Mouse (Mus musculus) MEL (cell line): ENCODE measurements around the gene Flcn.

Experiments
- CTCF ChIP-seq, 3 experiments: IDR thresholded peaks in 2 of 3; conservative IDR thresholded peaks in 1 of 3; 2 replicates each; pipeline ENCODE4 v1.5.1; 2011 to 2012; ENCODE audit warnings: low read length in 3 of 3, low read depth in 2 of 3, mild to moderate bottlenecking in 2 of 3, improper control_type of control experiment in 1 of 3, inconsistent platforms in 1 of 3, mixed read lengths in 1 of 3, moderate library complexity in 1 of 3; ENCODE audit not compliant: control insufficient read depth in 1 of 3, insufficient read depth in 1 of 3, poor library complexity in 1 of 3, severe bottlenecking in 1 of 3
- E2F4 ChIP-seq: IDR thresholded peaks from 2 replicates; pipeline ENCODE4 v1.6.1; 2011; ENCODE audit warnings: low read depth, low read length, improper control_type of control experiment, borderline replicate concordance
- GATA1 ChIP-seq: IDR thresholded peaks from 2 replicates; pipeline ENCODE4 v1.6.1; 2011; ENCODE audit warnings: low read depth, low read length, improper control_type of control experiment
- MAX ChIP-seq: IDR thresholded peaks from 2 replicates; pipeline ENCODE4 v1.6.1; 2011; ENCODE audit warnings: low read length, improper control_type of control experiment
- POLR2A ChIP-seq, 2 experiments: IDR thresholded peaks; 2 replicates each; pipeline ENCODE4 v1.6.1; 2011 to 2012; ENCODE audit warnings: low read length in 2 of 2, mild to moderate bottlenecking in 2 of 2, control low read depth in 1 of 2, improper control_type of control experiment in 1 of 2, low read depth in 1 of 2, moderate library complexity in 1 of 2; ENCODE audit not compliant: control insufficient read depth in 1 of 2, insufficient read depth in 1 of 2, poor library complexity in 1 of 2
- SIN3A ChIP-seq: IDR thresholded peaks from 2 replicates; pipeline ENCODE4 v1.6.1; 2012; ENCODE audit warnings: low read length, improper control_type of control experiment, inconsistent platforms
- TAL1 ChIP-seq: IDR thresholded peaks from 2 replicates; pipeline ENCODE4 v1.6.1; 2012; ENCODE audit warnings: mild to moderate bottlenecking, inconsistent platforms, low read length, moderate library complexity, mixed read lengths
- TCF12 ChIP-seq: IDR thresholded peaks from 2 replicates; pipeline ENCODE4 v1.6.1; 2014; ENCODE audit warnings: low read depth, mild to moderate bottlenecking, inconsistent platforms, low read length, improper control_type of control experiment, moderate library complexity
- USF2 ChIP-seq, 2 experiments: IDR thresholded peaks; 2 replicates each; pipeline ENCODE4 v1.6.1; 2011 to 2012; ENCODE audit warnings: improper control_type of control experiment in 2 of 2, low read length in 2 of 2, borderline replicate concordance in 1 of 2, inconsistent platforms in 1 of 2, low read depth in 1 of 2, mild to moderate bottlenecking in 1 of 2; ENCODE audit not compliant: insufficient read depth in 1 of 2

DNA sequence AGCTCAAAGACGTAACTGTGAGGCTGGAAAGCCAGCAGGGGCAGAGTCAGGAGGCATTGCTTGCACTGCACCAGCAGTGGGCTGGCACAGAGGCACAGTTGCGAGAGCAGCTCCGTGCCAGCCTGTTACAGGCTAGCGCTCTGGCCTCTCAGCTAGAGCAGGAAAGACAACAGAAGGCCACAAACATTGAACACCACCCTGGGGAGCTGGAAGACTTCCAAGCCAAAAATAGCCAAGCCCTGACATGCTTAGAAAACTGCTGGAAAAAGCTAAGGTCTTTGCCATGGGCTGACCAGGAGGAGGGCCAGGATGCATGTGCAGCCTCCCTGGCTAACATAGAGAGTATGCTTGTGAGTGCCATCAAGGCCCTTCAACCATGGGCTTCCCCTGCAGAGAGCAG lies 50.6 kb downstream of the Flcn start:
- TF ChIP-seq GATA1 (no peak), CTCF (IDR thresholded peaks at IDR 0.05 in 2 of 3, conservative IDR thresholded peaks at IDR 0.05 in 1 of 3; ENCODE audit: control insufficient read depth in 1 of 3, insufficient read depth in 1 of 3, low read depth in 2 of 3, low read length in 3 of 3, poor library complexity in 1 of 3, severe bottlenecking in 1 of 3) (no peak), TCF12 (no peak), POLR2A (IDR thresholded peaks at IDR 0.05; ENCODE audit: control insufficient read depth in 1 of 2, insufficient read depth in 1 of 2, low read depth in 1 of 2, low read length in 2 of 2, poor library complexity in 1 of 2) (no peak), MAX (no peak), USF2 (IDR thresholded peaks at IDR 0.05; ENCODE audit: borderline replicate concordance in 1 of 2, insufficient read depth in 1 of 2, low read depth in 1 of 2, low read length in 2 of 2) (no peak), TAL1 (no peak), SIN3A (no peak), E2F4 (no peak)
